Mouse (Mus musculus) stomach, embryonic 14.5 days (tissue): ENCODE data around the gene Lama2. TPM values are rescaled to one million over a fixed set of nuclear protein-coding genes. Genes with fewer than 3 reads are reported as not detected.

Source experiments
- ATAC-seq: fragments of 200-750 bp; cut with Nextera tagmentation; 2 replicates; pipeline ENCODE4 v1.8.0; 2017; ENCODE audit warnings: low read depth, moderate TSS enrichment; ENCODE audit not compliant: insufficient number of reproducible peaks, insufficient read depth, low FRiP score
- H3K27ac ChIP-seq: fragments of 300-500 bp; sonication (generic); 2 replicates; pipeline ENCODE4 v1.5.1; 2014; ENCODE audit warnings: mild to moderate bottlenecking, low read length, moderate library complexity, mixed read lengths
- H3K27me3 ChIP-seq: fragments of 300-500 bp; sonication (generic); 2 replicates; pipeline ENCODE4 v1.6.1; 2014; ENCODE audit warnings: low read length, control low read depth, mixed read lengths; ENCODE audit not compliant: control insufficient read depth, insufficient read depth
- H3K36me3 ChIP-seq: fragments of 300-500 bp; sonication (generic); 2 replicates; pipeline ENCODE4 v1.6.1; 2014; ENCODE audit warnings: mild to moderate bottlenecking, control low read depth, low read length, moderate library complexity, mixed read lengths; ENCODE audit not compliant: control insufficient read depth, insufficient read depth
- H3K4me1 ChIP-seq: fragments of 300-500 bp; sonication (generic); 2 replicates; pipeline ENCODE4 v1.6.1; 2014; ENCODE audit warnings: low read length, control low read depth, mixed read lengths; ENCODE audit not compliant: control insufficient read depth, insufficient read depth
- H3K4me2 ChIP-seq: fragments of 300-500 bp; sonication (generic); replicated peaks from 2 replicates; pipeline ENCODE4 v1.6.1; 2014; ENCODE audit warnings: low read depth, low read length, control low read depth
- H3K4me3 ChIP-seq: fragments of 300-500 bp; sonication (generic); 2 replicates; pipeline ENCODE4 v1.5.1; 2014; ENCODE audit warnings: low read depth, low read length, control low read depth
- H3K9ac ChIP-seq: fragments of 300-500 bp; sonication (generic); replicated peaks from 2 replicates; pipeline ENCODE4 v1.6.1; 2014; ENCODE audit warnings: low read depth, mild to moderate bottlenecking, control low read depth, low read length, moderate library complexity, mixed read lengths
- H3K9me3 ChIP-seq: fragments of 300-500 bp; sonication (generic); 2 replicates; pipeline ENCODE4 v1.6.1; 2016; ENCODE audit warnings: low read depth, low read length, control low read depth; ENCODE audit not compliant: control insufficient read depth
- WGBS: fragments of 180-500 bp; shearing (Covaris S2); extraction: QIAGEN DNeasy Blood & Tissue Kit; methylation state at CpG from one replicate; pipeline ENCODE4 v1.1.7; 2014; 5-methylcytosine and 5-hydroxymethylcytosine counted together
- polyA plus RNA-seq: library from polyadenylated mRNA; unstranded; fragments of >200 nt; fragmentation: Nextera tagmentation; extraction: Ambion mirVana; gene quantifications from 2 replicates; pipeline ENCODE4 v1.2.1, GENCODE M21; 2014

Lama2 gene
- polyA plus RNA-seq, 1 experiment from 2014 or later: 25.8 TPM

DNA sequence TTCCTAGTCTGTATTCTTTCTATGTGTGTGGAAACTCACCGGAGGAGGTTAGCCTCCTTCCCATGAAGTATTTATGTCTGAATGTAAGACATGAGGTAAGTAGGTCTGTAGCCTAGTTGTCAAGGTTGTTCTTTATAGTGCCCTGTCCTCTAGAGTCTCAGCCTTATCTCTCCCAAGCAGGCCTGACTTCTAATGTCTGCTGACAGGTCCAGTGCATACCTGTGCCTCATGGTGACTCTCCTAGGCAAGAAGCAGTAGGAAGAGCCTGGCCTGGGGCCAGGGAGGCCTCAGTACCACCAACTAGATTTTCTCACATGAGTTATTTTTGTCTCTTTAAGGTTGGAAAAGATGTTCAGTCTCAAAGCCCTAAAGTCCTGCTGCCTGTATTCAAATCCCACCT, 483.8 kb downstream of the Lama2 start:
- Histone ChIP-seq H3K4me2 (no peak overlapping the region), H3K36me3 (no peaks in the 10 kb centered on the region), H3K4me1 (no peaks in the 10 kb centered on the region; the same call in 1 of the 2 replicates), H3K9me3 (no peaks in the 10 kb centered on the region), H3K27ac (no peak overlapping the region), H3K27me3 (no peaks in the 10 kb centered on the region), H3K9ac (no peak overlapping the region), H3K4me3 (no peak overlapping the region)
- WGBS: 79% methylated on average over 1 of the region's 1 CpGs
- no peak for ATAC-seq

DNA sequence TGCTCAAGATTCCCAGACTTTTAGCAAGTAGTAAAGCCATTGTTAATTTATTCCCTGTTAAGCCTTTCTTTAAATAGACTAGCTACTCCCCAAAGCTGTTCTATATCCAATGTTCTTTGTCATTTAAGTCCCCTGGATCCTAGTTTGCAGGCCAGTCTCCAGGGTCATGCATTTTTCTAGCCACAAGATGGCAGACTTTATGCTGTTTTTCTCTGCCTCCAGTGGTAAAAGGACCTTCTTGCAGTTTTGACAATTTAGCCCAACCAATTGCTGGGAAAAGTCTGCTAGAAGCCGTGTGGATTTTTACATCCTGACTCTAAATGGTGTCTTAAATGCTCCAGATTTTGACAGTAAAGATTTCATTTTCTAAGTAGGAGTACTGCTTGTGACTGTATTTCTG, 486.4 kb downstream of the Lama2 start:
- ATAC-seq: peak; percentile 78; the same call in 1 of the 2 replicates
- H3K27me3 ChIP-seq: no peaks in the 10 kb centered on the region
- H3K9ac ChIP-seq: no peak overlapping the region
- H3K36me3 ChIP-seq: no peaks in the 10 kb centered on the region
- H3K4me3 ChIP-seq: no peak overlapping the region
- H3K9me3 ChIP-seq: no peaks in the 10 kb centered on the region
- H3K4me1 ChIP-seq: no peaks in the 10 kb centered on the region; the same call in 1 of the 2 replicates
- 4% methylated on average over 1 of the region's 1 CpGs for WGBS
- H3K4me2 ChIP-seq: no peak overlapping the region
- no peak overlapping the region for H3K27ac ChIP-seq

DNA sequence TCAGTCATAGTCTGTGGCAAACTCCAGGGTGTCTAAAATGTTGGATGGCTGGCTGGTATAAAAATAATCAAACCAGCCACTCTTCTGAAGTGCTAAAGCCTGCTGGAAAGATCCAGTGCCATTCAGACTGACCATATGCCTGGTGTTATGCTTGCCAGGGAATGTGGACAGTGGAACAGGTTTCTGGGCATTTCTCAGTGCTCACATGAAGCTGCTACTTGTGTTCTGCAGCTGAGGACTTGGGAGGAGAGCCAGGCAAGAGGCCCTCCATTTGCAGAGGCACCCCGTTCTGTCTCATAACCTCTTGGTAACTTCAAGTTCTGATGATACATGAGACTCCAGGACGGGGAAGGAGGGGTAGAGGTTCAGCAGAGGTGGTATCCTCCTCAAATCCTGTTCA, 492.1 kb downstream of the Lama2 start:
- ATAC-seq: no peak
- Histone ChIP-seq H3K36me3 (no peaks in the 10 kb centered on the region), H3K27ac (no peak overlapping the region), H3K4me2 (no peak overlapping the region), H3K27me3 (no peaks in the 10 kb centered on the region), H3K4me3 (no peak overlapping the region), H3K9ac (no peak overlapping the region), H3K9me3 (no peaks in the 10 kb centered on the region), H3K4me1 (no peaks in the 10 kb centered on the region)
- 72% methylated on average over 2 of the region's 2 CpGs for WGBS

DNA sequence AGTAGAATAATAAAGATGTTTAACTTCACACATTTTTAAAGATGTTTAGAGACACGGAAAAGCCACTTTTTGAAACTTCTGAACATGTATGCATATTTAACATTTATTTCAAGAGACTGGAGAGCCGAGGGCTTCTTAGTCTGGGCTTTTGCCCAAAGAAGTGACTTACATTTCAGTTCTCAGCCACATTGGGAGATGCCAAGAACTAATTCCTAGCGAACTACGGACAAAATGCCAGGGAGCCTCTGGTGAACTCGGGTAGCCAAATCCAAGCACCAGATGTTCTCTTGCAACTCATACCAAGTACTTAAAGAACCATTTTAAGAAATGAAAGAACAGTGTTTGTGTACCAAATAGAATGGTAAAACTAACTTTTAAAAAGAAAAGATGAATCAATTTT, 495.8 kb downstream of the Lama2 start:
- Histone ChIP-seq H3K4me1 (no peaks in the 10 kb centered on the region), H3K4me3 (no peak overlapping the region), H3K36me3 (no peaks in the 10 kb centered on the region), H3K4me2 (no peak overlapping the region), H3K27me3 (no peaks in the 10 kb centered on the region), H3K9me3 (no peaks in the 10 kb centered on the region), H3K9ac (no peak overlapping the region), H3K27ac (no peak overlapping the region)
- ATAC-seq: no peak
- WGBS: 83% methylated on average over 5 of the region's 5 CpGs

DNA sequence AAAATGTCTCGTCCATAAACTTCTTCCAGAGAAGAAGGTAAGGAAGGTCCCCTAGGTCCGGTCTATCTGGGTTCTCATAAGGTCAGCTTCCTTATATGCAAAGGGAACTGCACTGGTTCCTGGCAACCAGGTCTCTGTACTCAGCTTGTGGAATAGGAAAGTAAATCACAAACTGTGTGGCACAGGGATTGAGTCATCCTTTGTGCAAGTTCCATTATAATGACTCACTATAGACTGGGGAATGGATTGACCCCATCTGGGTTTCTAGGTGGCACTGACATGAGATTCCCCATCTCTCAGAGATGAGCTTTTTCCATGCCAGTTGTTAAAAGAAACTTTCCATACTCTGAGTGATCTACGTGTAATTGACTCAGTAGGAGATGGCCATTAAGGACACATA, 501.7 kb downstream of the Lama2 start:
- ATAC-seq: no peak
- Histone ChIP-seq H3K4me1 (no peaks in the 10 kb centered on the region), H3K4me3 (no peak overlapping the region), H3K27me3 (no peaks in the 10 kb centered on the region), H3K36me3 (no peaks in the 10 kb centered on the region), H3K27ac (no peak overlapping the region), H3K4me2 (no peak overlapping the region), H3K9ac (no peak overlapping the region), H3K9me3 (no peaks in the 10 kb centered on the region)
- WGBS: 89% methylated on average over 3 of the region's 3 CpGs

DNA sequence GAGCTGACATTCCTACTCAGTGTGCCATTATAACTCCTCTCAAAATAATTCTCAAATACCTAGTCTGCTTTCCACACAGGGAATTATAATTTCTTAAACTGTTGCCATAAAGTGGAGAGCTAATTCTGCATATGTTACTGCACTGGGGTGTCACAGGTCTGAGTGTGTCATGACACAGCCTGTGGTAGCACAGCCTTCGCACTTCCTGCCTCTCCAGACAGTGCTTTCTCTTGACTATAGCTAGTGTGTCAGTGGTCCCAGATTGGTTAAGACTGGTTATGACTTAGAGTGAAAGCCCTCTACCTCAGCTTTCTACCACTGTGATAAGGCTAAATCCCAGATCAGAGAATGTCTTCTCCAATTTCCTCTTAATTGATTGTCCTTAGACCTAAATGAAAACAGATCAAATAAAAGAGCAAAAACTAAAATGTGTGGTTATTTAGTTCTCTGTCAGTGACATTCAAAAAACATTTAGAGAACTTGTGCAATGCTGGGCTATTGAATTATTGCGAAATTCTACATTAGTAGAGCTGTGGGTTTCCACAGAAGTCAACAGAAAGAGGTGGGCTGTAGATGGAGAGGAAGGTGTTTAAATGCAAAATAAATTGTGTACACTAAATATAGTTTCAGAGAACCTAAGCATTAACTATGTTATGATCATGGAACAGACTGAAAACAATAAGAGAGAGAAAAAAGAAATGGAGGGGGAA, 502.5 kb downstream of the Lama2 start:
- Histone ChIP-seq H3K27me3 (no peaks in the 10 kb centered on the region), H3K4me3 (no peak overlapping the region), H3K27ac (no peak overlapping the region), H3K9me3 (no peaks in the 10 kb centered on the region), H3K9ac (no peak overlapping the region), H3K4me2 (no peak overlapping the region), H3K36me3 (no peaks in the 10 kb centered on the region), H3K4me1 (no peaks in the 10 kb centered on the region)
- no peak for ATAC-seq
- 83% methylated on average over 2 of the region's 2 CpGs for WGBS

DNA sequence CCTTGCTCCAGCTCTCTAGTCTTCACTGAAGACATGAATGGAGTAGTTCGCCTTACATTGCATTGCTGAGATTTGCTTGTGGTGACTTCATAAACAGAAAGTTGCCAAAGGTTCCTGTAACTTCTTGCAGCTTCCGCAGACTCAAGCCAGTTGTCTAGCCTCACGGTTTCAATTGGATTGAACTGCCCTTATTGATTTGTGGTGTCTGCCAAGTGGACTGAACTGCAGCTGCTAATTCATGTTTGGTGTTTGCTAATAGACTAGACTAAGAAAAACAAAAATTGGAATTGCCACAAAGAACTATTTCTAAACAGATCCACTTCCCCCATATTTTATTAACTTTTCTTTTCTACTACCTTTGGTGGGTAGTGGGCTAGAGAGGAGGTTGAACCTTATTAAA, 505.4 kb downstream of the Lama2 start:
- Histone ChIP-seq H3K36me3 (no peaks in the 10 kb centered on the region), H3K4me2 (no peak overlapping the region), H3K27me3 (no peaks in the 10 kb centered on the region), H3K9me3 (no peaks in the 10 kb centered on the region), H3K27ac (no peak overlapping the region), H3K9ac (no peak overlapping the region), H3K4me1 (no peaks in the 10 kb centered on the region), H3K4me3 (no peak overlapping the region)
- WGBS: 91% methylated on average over 3 of the region's 3 CpGs
- no peak for ATAC-seq

DNA sequence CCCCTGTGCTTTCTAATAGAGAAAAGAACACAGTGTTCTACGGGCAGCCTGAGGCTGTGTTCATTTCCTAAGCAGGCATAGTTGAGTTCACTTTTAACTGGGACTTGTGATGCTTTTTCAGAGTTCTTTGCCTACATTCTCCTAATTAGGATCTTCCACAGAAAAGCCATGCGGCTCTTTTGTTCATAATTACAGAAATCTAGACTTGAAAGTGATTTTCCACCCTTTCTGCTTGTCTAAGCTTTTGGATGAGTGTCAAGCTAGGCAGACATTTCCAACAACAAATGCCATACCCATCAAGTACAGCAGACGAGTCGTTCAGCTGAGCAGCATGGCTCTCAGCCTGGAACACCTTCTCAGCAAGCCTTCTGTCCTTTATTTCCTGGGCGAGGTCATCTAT, 515.7 kb downstream of the Lama2 start:
- no peak overlapping the region for H3K4me3 ChIP-seq
- H3K4me1 ChIP-seq: no peaks in the 10 kb centered on the region
- no peak overlapping the region for H3K27ac ChIP-seq
- no peak overlapping the region for H3K9ac ChIP-seq
- H3K9me3 ChIP-seq: no peaks in the 10 kb centered on the region
- no peak for ATAC-seq
- no peak overlapping the region for H3K4me2 ChIP-seq
- WGBS: 78% methylated on average over 5 of the region's 5 CpGs
- H3K27me3 ChIP-seq: no peaks in the 10 kb centered on the region
- no peaks in the 10 kb centered on the region for H3K36me3 ChIP-seq

DNA sequence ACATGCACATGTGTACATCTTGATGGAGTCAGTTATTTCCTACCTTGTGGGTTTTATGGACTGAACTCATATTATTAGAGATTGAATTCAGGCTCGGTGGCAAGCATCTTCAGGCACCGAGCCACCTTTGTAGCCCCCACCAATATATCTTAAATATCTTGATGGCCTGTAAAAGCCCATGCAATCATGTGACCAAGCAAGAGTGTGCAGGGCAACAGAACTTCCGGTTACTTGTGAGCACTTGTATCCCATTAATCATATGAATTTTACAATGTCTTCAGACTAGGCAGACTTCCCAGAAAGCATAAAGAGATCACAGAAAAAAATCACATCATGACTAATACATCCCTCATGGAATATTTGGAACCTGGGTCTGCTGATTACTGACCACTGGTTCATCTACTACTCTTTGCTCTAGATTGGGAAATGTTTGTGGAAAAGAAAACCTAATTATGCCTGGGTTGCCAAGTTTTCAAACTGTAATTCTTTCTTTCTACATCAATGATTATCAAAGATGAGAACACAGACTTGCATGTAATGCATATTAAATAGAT, 517.7 kb downstream of the Lama2 start:
- Histone ChIP-seq H3K9ac (no peak overlapping the region), H3K4me3 (no peak overlapping the region), H3K27me3 (no peaks in the 10 kb centered on the region), H3K9me3 (no peaks in the 10 kb centered on the region), H3K4me2 (no peak overlapping the region), H3K4me1 (no peaks in the 10 kb centered on the region), H3K27ac (no peak overlapping the region), H3K36me3 (no peaks in the 10 kb centered on the region)
- whole genome bisulfite sequencing: 70% methylated on average over 3 of the region's 3 CpGs
- no peak for ATAC-seq
